Mouse (Mus musculus) neural tube, embryonic 12.5 days (tissue): ENCODE results near the gene Raet1e. TPM values are rescaled to one million over a fixed set of nuclear protein-coding genes. Genes with fewer than 3 reads are reported as not detected.
"Not testable (repeated sequence)": the region's sequence is repeated elsewhere in the genome, so short reads cannot be mapped to it uniquely, and the experiment has no call there.

ENCODE experiments used
- ATAC-seq: fragments of 200-750 bp; cut with Nextera tagmentation; 2 replicates; pipeline ENCODE4 v1.8.0; 2017; ENCODE audit warnings: low read depth, mild to moderate bottlenecking, moderate TSS enrichment, moderate library complexity; ENCODE audit not compliant: low FRiP score
- H3K27ac ChIP-seq: fragments of 300-500 bp; sonication (generic); 2 replicates; pipeline ENCODE4 v1.5.1; 2016
- H3K27me3 ChIP-seq: fragments of 300-500 bp; sonication (generic); replicated peaks from 2 replicates; pipeline ENCODE4 v1.6.1; 2016; ENCODE audit warnings: mild to moderate bottlenecking
- H3K36me3 ChIP-seq: fragments of 300-500 bp; sonication (generic); 2 replicates; pipeline ENCODE4 v1.6.1; 2016; ENCODE audit warnings: mild to moderate bottlenecking
- H3K4me1 ChIP-seq: fragments of 300-500 bp; sonication (generic); 2 replicates; pipeline ENCODE4 v1.6.1; 2016
- H3K4me2 ChIP-seq: fragments of 300-500 bp; sonication (generic); replicated peaks from 2 replicates; pipeline ENCODE4 v1.6.1; 2016; ENCODE audit warnings: mild to moderate bottlenecking
- H3K4me3 ChIP-seq: fragments of 300-500 bp; sonication (generic); 2 replicates; pipeline ENCODE4 v1.5.1; 2016
- H3K9ac ChIP-seq: fragments of 300-500 bp; sonication (generic); 2 replicates; pipeline ENCODE4 v1.6.1; 2016; ENCODE audit warnings: mild to moderate bottlenecking
- H3K9me3 ChIP-seq: fragments of 300-500 bp; sonication (generic); 2 replicates; pipeline ENCODE4 v1.6.1; 2016; ENCODE audit warnings: mild to moderate bottlenecking
- WGBS: fragments of 180-500 bp; shearing (Covaris S2); methylation state at CpG from one replicate; pipeline ENCODE4 v1.1.7; 2016; 5-methylcytosine and 5-hydroxymethylcytosine counted together
- polyA plus RNA-seq: library from polyadenylated mRNA; unstranded; fragments of >200 nt; fragmentation: Nextera tagmentation; extraction: Ambion mirVana; gene quantifications from 2 replicates; pipeline ENCODE4 v1.2.1, GENCODE M21; 2016

The Raet1e gene
- polyA plus RNA-seq, 1 experiment from 2014 or later, result 4.9 TPM

- ATAC-seq, result 0 out of 2 replicates have a peak, but pooled peaks have one; percentile 7
- H3K36me3 ChIP-seq, H3K9ac ChIP-seq, H3K4me3 ChIP-seq, H3K9me3 ChIP-seq, H3K4me1 ChIP-seq, H3K27me3 ChIP-seq, H3K27ac ChIP-seq: not testable (repeated sequence)
- 48% methylated on average over 5 of the region's 5 CpGs for WGBS
- peak overlapping the region; percentile 44 for H3K4me2 ChIP-seq
Measured at GRCm38 (mm10) chr10:22172431-22173334, 14.3 kb downstream of the Raet1e start.

DNA sequence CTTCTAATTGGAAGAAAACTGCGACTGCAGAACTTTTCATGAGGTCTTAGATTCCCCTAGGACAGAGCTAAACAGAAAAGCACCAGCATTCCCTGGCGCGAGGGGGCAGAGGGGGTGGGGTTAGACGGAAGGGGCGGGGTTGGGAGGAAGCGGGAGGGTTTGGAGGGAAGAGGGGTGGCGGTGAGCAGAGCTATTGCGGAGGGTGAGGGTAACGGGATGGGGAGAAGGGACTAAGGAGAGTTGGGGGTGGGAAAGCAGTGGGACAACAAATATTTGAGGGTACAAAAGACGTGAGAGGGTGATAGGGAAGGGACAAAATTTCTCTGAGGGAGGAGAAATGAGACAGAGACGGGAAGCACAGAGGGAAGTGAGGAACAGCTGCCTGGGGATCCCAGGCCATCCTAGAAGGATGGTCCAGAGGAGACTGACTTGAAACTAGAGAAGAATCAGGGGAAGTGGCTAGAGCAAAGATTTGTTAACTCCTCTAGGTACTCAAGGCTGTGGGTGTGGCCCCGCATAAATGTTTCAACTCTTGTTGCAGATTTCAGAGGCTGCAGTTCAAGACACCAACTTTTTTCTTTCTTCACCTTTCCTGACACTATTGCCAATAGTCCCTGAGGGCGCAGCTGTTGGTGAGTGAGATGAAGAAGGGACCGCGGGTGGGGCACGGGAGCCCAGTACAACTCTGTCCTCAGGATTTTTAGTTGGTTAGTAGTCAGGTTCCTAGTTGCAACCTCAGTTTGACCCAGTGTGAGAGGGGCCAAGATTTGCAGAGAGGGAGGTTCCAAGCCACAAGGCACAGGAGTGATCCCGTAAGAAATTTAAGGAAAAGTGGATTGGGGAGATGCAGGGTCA is 15.2 kb downstream of the Raet1e start:
- H3K9ac ChIP-seq, H3K27me3 ChIP-seq, H3K9me3 ChIP-seq, H3K4me3 ChIP-seq, H3K27ac ChIP-seq, H3K4me1 ChIP-seq, H3K36me3 ChIP-seq: not testable (repeated sequence)
- ATAC-seq, result peak; percentile 82
- H3K4me2 ChIP-seq, result peak overlapping the region; percentile 44
- WGBS, result 14% methylated on average over 11 of the region's 17 CpGs

DNA sequence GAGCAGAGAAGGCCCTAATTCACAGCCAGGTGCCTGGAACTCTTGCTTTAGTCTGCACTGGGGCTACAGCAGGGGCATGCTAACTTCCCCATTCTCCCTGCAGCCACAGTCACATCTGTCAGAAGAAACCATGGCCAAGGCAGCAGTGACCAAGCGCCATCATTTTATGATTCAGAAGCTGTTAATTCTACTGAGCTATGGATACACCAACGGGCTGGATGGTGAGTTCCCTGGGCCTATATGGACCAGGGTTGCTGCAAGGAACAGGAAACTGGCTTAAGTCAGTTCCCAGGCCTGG is 15.8 kb downstream of the Raet1e start:
- not testable (repeated sequence) for H3K4me3 ChIP-seq
- WGBS, result 84% methylated on average over 2 of the region's 2 CpGs

DNA sequence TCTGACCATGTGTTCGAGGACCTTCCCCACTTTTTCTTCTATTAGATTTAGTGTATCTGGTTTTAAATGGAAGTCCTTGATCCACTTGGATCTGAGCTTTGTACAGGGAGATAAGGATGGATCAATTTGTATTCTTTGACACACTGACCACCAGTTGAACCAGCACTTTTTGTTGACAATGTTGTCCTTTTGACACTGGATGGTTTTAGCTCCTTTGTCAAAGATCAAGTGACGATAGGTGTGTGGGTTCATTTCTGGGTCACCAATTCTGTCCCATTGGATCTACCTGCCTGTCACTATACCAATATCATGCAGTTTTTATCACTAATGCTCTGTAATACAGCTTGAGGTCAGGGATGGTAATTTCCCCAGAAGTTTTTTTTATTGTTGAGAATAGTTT is 18.1 kb downstream of the Raet1e start:
- not testable (repeated sequence) for H3K4me2 ChIP-seq, ATAC-seq
- WGBS, result 88% methylated on average over 2 of the region's 2 CpGs

More for the DNA sequence above, 15.8 kb downstream of the Raet1e start:
- not testable (repeated sequence) for ATAC-seq, H3K4me2 ChIP-seq, H3K27ac ChIP-seq, H3K4me1 ChIP-seq, H3K9ac ChIP-seq, H3K9me3 ChIP-seq, H3K36me3 ChIP-seq, H3K27me3 ChIP-seq

GRCm38 (mm10) chr10:22191035-22191434 is 32.7 kb downstream of the Raet1e start:
- H3K4me1 ChIP-seq, H3K4me3 ChIP-seq, H3K36me3 ChIP-seq, H3K27ac ChIP-seq, H3K9me3 ChIP-seq, H3K9ac ChIP-seq, H3K27me3 ChIP-seq: not testable (repeated sequence)
- ATAC-seq, result peak; percentile 92
- H3K4me2 ChIP-seq, result peak overlapping the region; percentile 35; the same call in 1 of the 2 replicates
- WGBS, result 2% methylated on average over 6 of the region's 10 CpGs

More for the DNA sequence above, 18.1 kb downstream of the Raet1e start:
- not testable (repeated sequence) for H3K9ac ChIP-seq, H3K27me3 ChIP-seq, H3K9me3 ChIP-seq, H3K4me3 ChIP-seq, H3K27ac ChIP-seq, H3K4me1 ChIP-seq, H3K36me3 ChIP-seq

DNA sequence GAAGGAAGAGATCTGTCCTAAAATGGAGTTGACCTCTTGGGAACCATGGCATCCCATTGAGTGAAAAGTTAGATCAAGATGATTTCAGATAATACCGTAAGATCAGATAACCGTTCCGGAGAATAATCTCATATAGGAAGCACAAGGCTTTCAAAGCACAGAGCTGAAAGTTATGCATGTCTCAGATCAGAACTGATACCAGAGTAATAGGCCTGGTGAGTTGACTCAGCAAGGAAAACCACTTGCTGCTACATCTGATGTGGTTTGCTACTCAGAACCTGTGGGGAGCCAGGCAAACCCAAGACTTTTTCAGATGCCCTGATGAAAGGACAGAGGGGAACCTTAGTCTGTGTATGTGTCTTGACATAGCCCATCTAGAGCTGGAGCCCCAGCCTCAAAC is 43.0 kb downstream of the Raet1e start:
- H3K9me3 ChIP-seq, H3K27ac ChIP-seq, H3K36me3 ChIP-seq, H3K4me3 ChIP-seq, H3K27me3 ChIP-seq, H3K4me2 ChIP-seq, H3K9ac ChIP-seq, H3K4me1 ChIP-seq, ATAC-seq: not testable (repeated sequence)
- 83% methylated on average over 3 of the region's 3 CpGs for WGBS

GRCm38 (mm10) chr10:22202784-22203583 is 44.6 kb downstream of the Raet1e start:
- WGBS, result no CpG with 5 or more reads among the region's 2 CpGs
- H3K9me3 ChIP-seq, H3K4me3 ChIP-seq, H3K36me3 ChIP-seq, H3K27me3 ChIP-seq, H3K9ac ChIP-seq, H3K4me2 ChIP-seq, H3K4me1 ChIP-seq, H3K27ac ChIP-seq, ATAC-seq: not testable (repeated sequence)

DNA sequence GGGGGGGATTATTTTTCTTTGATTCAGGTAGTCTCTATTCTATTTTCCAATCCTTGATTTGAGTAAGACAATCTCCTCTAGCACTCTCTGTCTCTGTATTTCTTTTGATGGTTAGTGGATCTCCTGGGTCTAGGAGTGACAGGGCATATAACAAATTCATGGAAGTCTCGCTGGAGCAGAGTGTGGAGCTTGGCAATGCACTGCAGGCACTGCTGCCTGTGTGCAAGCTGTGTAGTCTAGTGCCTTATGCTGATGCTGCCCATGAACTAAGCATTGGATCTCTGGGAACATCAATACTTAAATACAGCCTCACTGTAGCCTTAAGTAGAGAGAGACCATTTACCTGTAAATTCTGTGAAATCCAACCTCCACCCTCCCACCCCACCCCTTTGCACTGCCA is 48.1 kb downstream of the Raet1e start:
- H3K9ac ChIP-seq, H3K27me3 ChIP-seq, H3K36me3 ChIP-seq, ATAC-seq, H3K9me3 ChIP-seq, H3K4me2 ChIP-seq, H3K27ac ChIP-seq, H3K4me1 ChIP-seq, H3K4me3 ChIP-seq: not testable (repeated sequence)
- WGBS, result 67% methylated on average over 1 of the region's 1 CpGs

GRCm38 (mm10) chr10:22212012-22212696 is 53.8 kb downstream of the Raet1e start:
- WGBS, result 0% methylated on average over 7 of the region's 11 CpGs

GRCm38 (mm10) chr10:22223474-22224349 is 65.3 kb downstream of the Raet1e start:
- not testable (repeated sequence) for H3K4me2 ChIP-seq, H3K27ac ChIP-seq, H3K4me1 ChIP-seq, H3K27me3 ChIP-seq, H3K9me3 ChIP-seq, H3K4me3 ChIP-seq, H3K36me3 ChIP-seq, H3K9ac ChIP-seq
- peak; percentile 87 for ATAC-seq
- WGBS, result no CpG with 5 or more reads among the region's 7 CpGs

More at GRCm38 (mm10) chr10:22212012-22212696, 53.8 kb downstream of the Raet1e start:
- ATAC-seq, result peak; percentile 68
- not testable (repeated sequence) for H3K27me3 ChIP-seq, H3K4me3 ChIP-seq, H3K4me2 ChIP-seq, H3K9me3 ChIP-seq, H3K27ac ChIP-seq, H3K9ac ChIP-seq, H3K4me1 ChIP-seq, H3K36me3 ChIP-seq

- Histone ChIP-seq H3K36me3 (no peaks in the 10 kb centered on the region), H3K9me3 (peaks cover 9% of the 10 kb centered on the region; the same call in 1 of the 2 replicates), H3K27ac (no peak overlapping the region), H3K27me3 (no peaks in the 10 kb centered on the region), H3K4me2 (no peak overlapping the region), H3K9ac (no peak overlapping the region), H3K4me3 (no peak overlapping the region), H3K4me1 (no peaks in the 10 kb centered on the region)
- no peak for ATAC-seq
- WGBS, result 93% methylated on average over 8 of the region's 8 CpGs
Measured at GRCm38 (mm10) chr10:22265060-22265459, 106.7 kb downstream of the Raet1e start.
